ENCODE assay signal across 8 mouse cellular contexts in the genomic region with DNA sequence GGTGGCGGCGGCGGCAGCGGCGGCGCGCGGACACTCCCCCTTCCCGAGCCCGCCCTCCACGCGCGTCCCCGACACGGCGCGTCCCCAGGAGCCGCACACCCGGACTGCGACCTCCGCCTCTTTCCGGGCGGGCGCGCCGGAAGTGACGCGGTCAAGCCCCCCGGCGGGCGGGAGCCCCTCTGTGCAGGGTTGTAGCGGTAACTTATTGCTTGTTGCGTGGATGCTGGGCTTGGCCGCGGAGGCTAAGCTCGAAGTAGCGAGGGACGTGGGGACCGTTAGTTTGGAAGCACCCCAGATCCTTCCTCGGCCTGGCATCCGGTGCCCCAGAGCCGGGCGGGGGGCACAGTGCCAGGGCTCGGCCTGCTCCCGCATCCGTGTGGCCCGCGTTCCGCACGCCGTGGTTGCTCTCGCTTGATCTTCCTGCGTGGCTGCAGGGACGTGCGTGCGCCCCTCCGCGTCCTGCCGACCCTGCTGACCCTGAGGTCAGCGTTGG. TPM values are rescaled to one million over a fixed set of nuclear protein-coding genes. Genes with fewer than 3 reads are reported as not detected.
DNase-seq lines count a peak whose midpoint lies in the region; ATAC-seq lines count a peak whose summit lies in the region.

TSS of gene Prkacb (minus strand) at position 90 of the 493 bp plus-strand sequence.

- H3K9me3 ChIP-seq in megakaryocyte, embryonic 14.5 days = no peaks in the 10 kb centered on the region

- ATAC-seq in common myeloid progenitor, adult 5-6 weeks (replicated peaks; ENCODE audit: low read depth, poor library complexity, severe bottlenecking) = peak; percentile 84

- H3K4me1 ChIP-seq in megakaryocyte, embryonic 14.5 days = peaks cover 36% of the 10 kb centered on the region

- DNase-seq in ZHBTc4 (ENCODE audit: low read depth, low spot score) = peak; percentile 92
- DNase-seq in gastrocnemius, adult 8-10 months (ENCODE audit: low spot score in 2 of 2) = peak; percentile 85 to 86
- DNase-seq in hindlimb bud, embryonic 11.5 days (ENCODE audit: extremely low spot score, low read depth, low spot score) = peak; percentile 53
- peak; percentile 86 to 88 for DNase-seq in left cerebral cortex, adult 8-10 months (ENCODE audit: low spot score in 2 of 2)
- DNase-seq in right cerebral cortex, postnatal 10 days (ENCODE audit: low spot score in 2 of 2) = peak; percentile 94
- DNase-seq in urinary bladder, postnatal 25 days (ENCODE audit: low spot score) = peak; percentile 90

- H3K27me3 ChIP-seq in megakaryocyte, embryonic 14.5 days (replicated peaks) = no peaks in the 10 kb centered on the region

- H3K4me3 ChIP-seq in megakaryocyte, embryonic 14.5 days (replicated peaks) = peak within 1 kb of the TSS; percentile 96

- peaks cover 4% of the 10 kb centered on the region for H3K36me3 ChIP-seq in megakaryocyte, embryonic 14.5 days (replicated peaks; ENCODE audit: low read length)

RNA-seq across cellular contexts. Expression of gene Prkacb, which starts in this region (rescaled TPM):
- total RNA-seq in common myeloid progenitor, adult 5-6 weeks (2017) = 101 and 102 TPM in 2 replicates
- total RNA-seq in gastrocnemius, adult 8-10 months (2022) = 10 to 100 TPM; 42.4 to 46.6 (median 43.7) TPM
- total RNA-seq in left cerebral cortex, adult 8-10 months (2022) = 100 to 1,000 TPM; 401 to 436 (median 430) TPM
- 5.7 and 10.8 TPM in 2 replicates for polyA plus RNA-seq in megakaryocyte, embryonic 14.5 days (2012; ENCODE audit: insufficient read depth, low replicate concordance)

Comparison
In these comparisons a context has a peak if more than half of its experiments do, and no peak if none do; other contexts are left out.
1. Peak in every context shown above with its lines: DNase-seq, ATAC-seq and H3K4me3 ChIP-seq.